Mouse (Mus musculus) neural tube, embryonic 10.5 days (tissue): ENCODE measurements around the gene Gm4553.
"Not testable (repeated sequence)": the region's sequence is repeated elsewhere in the genome, so short reads cannot be mapped to it uniquely, and the experiment has no call there.

Experiments
- DNase-seq: peaks from one replicate; pipeline ENCODE4 v3.0.0-alpha.2; 2017; ENCODE audit warnings: low spot score; ENCODE audit errors: extremely low spot score

Gene Gm4553

GRCm38 (mm10) chr7:142135934-142136333 is 29.6 kb downstream of the Gm4553 start, which contains the start of gene Gm39115:
Gm39115 (minus strand) TSS chr7:142136034.
- DNase-seq: not testable (repeated sequence)

- DNase-seq: no peak
Observed at GRCm38 (mm10) chr7:142134206-142134995, 31.1 kb downstream of the Gm4553 start.

GRCm38 (mm10) chr7:142128843-142129242 is 36.7 kb downstream of the Gm4553 start:
- DNase-seq: no peak

- not testable (repeated sequence) for DNase-seq
Observed at GRCm38 (mm10) chr7:142120629-142121028, 44.9 kb downstream of the Gm4553 start, which contains the start of gene Gm45618. Gm45618 (minus strand) TSS chr7:142120729.

- no peak for DNase-seq
Observed at GRCm38 (mm10) chr7:142119632-142120031, 45.9 kb downstream of the Gm4553 start.
